Mouse (Mus musculus) spleen, postnatal 10 days (tissue): ENCODE results near the gene Podxl2.

Experiments
- DNase-seq, 2 experiments: peaks; one replicate each; pipeline ENCODE4 v3.0.0; 2021 to 2022; ENCODE audit warnings: low spot score in 2 of 2

Podxl2 gene

DNA sequence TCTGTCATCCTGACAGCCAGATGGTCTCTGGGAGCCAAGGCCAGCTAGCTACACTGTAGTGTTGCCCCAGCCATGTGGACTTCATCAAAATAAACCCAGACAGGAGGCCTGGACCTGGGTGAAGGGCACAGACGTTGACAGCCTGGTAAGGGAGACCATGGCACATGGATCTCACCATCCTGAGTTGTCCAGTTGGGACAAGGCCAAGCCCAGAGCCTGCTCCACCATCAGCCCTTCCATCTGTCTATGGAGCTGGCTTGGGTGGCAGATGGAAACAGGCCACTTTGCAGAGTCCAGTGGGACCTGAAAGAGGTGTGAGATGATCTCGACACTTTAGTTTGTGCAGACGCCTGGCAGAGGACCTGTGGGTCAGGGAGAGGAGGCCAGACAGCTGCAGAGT lies 74.1 kb downstream of the Podxl2 start:
- DNase-seq, result no peak

DNA sequence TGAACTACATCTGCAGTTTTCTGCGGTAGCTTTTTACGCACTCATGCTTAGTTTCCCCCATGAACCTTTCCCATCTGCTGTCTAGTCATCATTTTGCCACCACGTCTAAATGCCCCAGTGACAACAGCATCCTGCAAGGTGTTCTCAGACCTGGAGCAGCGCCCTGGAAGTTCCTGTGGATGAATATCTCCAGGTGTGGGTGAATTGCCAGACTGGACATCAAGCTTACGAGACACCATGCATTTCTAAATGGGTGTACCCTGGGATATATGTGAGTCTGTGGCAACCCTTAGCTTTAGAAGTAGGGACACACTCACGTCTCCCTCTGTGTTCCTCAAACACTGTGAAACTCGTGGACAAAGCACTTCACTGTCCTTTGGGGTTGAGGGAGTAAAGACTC lies 74.7 kb downstream of the Podxl2 start:
- DNase-seq, result no peak

DNA sequence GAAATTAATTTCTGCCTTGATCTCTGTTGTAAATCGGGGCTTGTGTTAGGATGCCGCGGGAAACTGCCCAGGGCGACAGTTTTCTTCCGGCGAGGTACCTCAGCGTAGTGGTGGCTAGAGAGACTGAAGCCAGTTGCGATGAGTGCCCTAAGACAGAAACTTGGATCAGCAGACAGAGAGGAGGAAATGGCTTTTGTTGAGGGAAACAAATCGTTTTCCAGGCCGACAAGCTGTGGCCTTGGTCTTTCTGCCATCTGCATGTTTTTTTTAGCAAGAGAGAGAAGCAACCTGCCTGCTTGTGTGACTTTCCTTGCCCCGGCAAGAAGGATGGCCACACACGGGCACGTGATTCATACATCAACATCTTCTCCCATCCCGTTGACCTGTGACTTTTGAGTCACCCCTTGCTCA lies 80.3 kb downstream of the Podxl2 start:
- DNase-seq, result no peak

DNA sequence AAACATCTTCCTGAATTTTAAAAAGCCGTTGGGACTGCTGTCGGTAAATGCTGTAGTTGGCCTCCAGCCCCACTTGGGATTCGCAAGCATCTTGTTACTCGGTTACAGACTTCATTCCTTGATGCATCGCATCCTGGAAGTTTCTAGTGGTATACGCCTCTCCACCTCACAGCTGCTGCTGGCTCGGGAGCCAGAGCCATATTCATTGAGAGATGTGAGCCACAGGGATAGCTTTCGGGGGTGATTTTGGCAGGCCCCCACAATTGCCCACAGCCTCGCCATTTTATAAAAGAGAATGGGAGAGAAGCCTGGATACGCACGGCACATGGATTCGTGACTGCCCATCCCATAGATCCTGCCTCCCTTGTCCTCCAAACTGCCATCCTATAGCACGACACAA lies 81.0 kb downstream of the Podxl2 start:
- DNase-seq, result no peak

DNA sequence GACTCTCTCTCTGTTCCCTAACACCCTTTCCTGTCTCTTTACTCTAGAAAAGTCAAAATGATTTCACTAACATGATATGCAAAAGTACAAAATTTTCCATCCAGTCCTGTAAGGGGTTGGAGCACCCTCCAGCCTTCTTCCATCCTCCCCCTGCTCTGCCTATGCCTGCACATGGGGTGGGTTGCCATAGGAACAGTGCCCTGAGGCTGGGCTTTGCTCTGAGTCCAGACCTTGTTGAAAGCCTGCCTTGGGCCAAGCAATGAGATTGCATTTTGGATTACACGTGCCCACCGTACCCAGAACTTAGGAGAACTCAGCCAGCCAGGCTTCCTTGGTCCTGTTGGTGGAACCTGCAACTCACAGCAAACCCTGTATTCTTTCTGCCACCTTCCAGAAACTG lies 81.6 kb downstream of the Podxl2 start:
- DNase-seq, result no peak
